Mouse (Mus musculus) ES-Bruce4 (cell line): Measurements from ENCODE around the gene B4gat1. TPM values are rescaled to one million over a fixed set of nuclear protein-coding genes. Genes with fewer than 3 reads are reported as not detected.

Source experiments
- H3K27ac ChIP-seq: 2 replicates; pipeline ENCODE4 v1.5.1; 2012; ENCODE audit warnings: low read length, inconsistent platforms; ENCODE audit not compliant: insufficient read depth
- H3K27me3 ChIP-seq: 2 replicates; pipeline ENCODE4 v1.6.1; 2012; ENCODE audit warnings: mild to moderate bottlenecking, low read length, inconsistent platforms; ENCODE audit not compliant: control insufficient read depth, poor library complexity, insufficient read depth, severe bottlenecking
- H3K36me3 ChIP-seq: 2 replicates; pipeline ENCODE4 v1.6.1; 2012; ENCODE audit warnings: inconsistent platforms, mild to moderate bottlenecking, low read length, moderate library complexity; ENCODE audit not compliant: control insufficient read depth, poor library complexity, insufficient read depth, severe bottlenecking
- H3K4me1 ChIP-seq: one replicate; pipeline ENCODE4 v1.8.1; 2011; ENCODE audit warnings: low read length; ENCODE audit not compliant: control insufficient read depth, insufficient read depth
- H3K4me3 ChIP-seq: 2 replicates; pipeline ENCODE4 v1.5.1; 2011; ENCODE audit warnings: low read depth, mild to moderate bottlenecking, low read length
- H3K9ac ChIP-seq: 2 replicates; pipeline ENCODE4 v1.6.1; 2012; ENCODE audit warnings: low read depth, mild to moderate bottlenecking, inconsistent platforms; ENCODE audit not compliant: poor library complexity, severe bottlenecking
- H3K9me3 ChIP-seq: replicated peaks from 2 replicates; pipeline ENCODE4 v1.6.1; 2012; ENCODE audit warnings: mild to moderate bottlenecking, low read length, inconsistent platforms; ENCODE audit not compliant: control insufficient read depth, poor library complexity, insufficient read depth, severe bottlenecking
- CTCF ChIP-seq: IDR thresholded peaks from one replicate; pipeline ENCODE4 v1.8.1; 2011; ENCODE audit warnings: low read depth, low read length
- EP300 ChIP-seq: IDR thresholded peaks from 2 replicates; pipeline ENCODE4 v1.6.1; 2011; ENCODE audit warnings: low read depth, low read length; ENCODE audit not compliant: insufficient read depth
- POLR2A ChIP-seq: IDR thresholded peaks from one replicate; pipeline ENCODE4 v1.8.1; 2011; ENCODE audit warnings: low read length; ENCODE audit not compliant: insufficient read depth
- polyA plus RNA-seq: library from polyadenylated mRNA; stranded (reverse); fragments of >200 nt; gene quantifications from 2 replicates; pipeline ENCODE4 v1.2.4, GENCODE M21; 2011; ENCODE audit warnings: low read depth; ENCODE audit not compliant: missing spikeins, insufficient read depth, insufficient read length

Gene B4gat1
- polyA plus RNA-seq, 1 experiment = 8.9 TPM

- no peak overlapping the region for H3K27ac ChIP-seq
- H3K4me3 ChIP-seq = peak overlapping the region; percentile 39
- no peaks in the 10 kb centered on the region for H3K9me3 ChIP-seq
- H3K4me1 ChIP-seq = peaks cover 6% of the 10 kb centered on the region
- H3K36me3 ChIP-seq = no peaks in the 10 kb centered on the region
- peak overlapping the region; percentile 33; the same call in 1 of the 2 replicates for H3K9ac ChIP-seq
- TF ChIP-seq CTCF (no peak), POLR2A (no peak), EP300 (no peak)
- H3K27me3 ChIP-seq = no peaks in the 10 kb centered on the region
These were observed 30.1 kb downstream of the B4gat1 start for GRCm38 (mm10) chr19:5068570-5069234.

GRCm38 (mm10) chr19:5069486-5069885, 30.9 kb downstream of the B4gat1 start:
- H3K27me3 ChIP-seq = no peaks in the 10 kb centered on the region
- no peaks in the 10 kb centered on the region for H3K9me3 ChIP-seq
- H3K36me3 ChIP-seq = no peaks in the 10 kb centered on the region
- TF ChIP-seq EP300 = no peak
- TF ChIP-seq CTCF = no peak
- no peak for TF ChIP-seq POLR2A
- H3K9ac ChIP-seq = no peak overlapping the region
- H3K4me1 ChIP-seq = peaks cover 6% of the 10 kb centered on the region
- H3K27ac ChIP-seq = no peak overlapping the region
- no peak overlapping the region for H3K4me3 ChIP-seq

- Histone ChIP-seq H3K27ac (no peak overlapping the region), H3K36me3 (no peaks in the 10 kb centered on the region), H3K9me3 (no peaks in the 10 kb centered on the region), H3K9ac (no peak overlapping the region), H3K27me3 (no peaks in the 10 kb centered on the region), H3K4me3 (no peak overlapping the region), H3K4me1 (peaks cover 6% of the 10 kb centered on the region)
- no peak for TF ChIP-seq EP300
- no peak for TF ChIP-seq POLR2A
- no peak for TF ChIP-seq CTCF
These were observed 31.4 kb downstream of the B4gat1 start for GRCm38 (mm10) chr19:5069978-5070377.

GRCm38 (mm10) chr19:5071077-5071476, 32.5 kb downstream of the B4gat1 start:
- no peak for TF ChIP-seq CTCF
- TF ChIP-seq POLR2A = no peak
- TF ChIP-seq EP300 = no peak
- H3K27ac ChIP-seq = peak overlapping the region; percentile 48; the same call in 1 of the 2 replicates
- peaks cover 6% of the 10 kb centered on the region for H3K4me1 ChIP-seq
- peak overlapping the region; percentile 78; the same call in 1 of the 2 replicates for H3K4me3 ChIP-seq
- peak overlapping the region; percentile 74 for H3K9ac ChIP-seq
- no peaks in the 10 kb centered on the region for H3K36me3 ChIP-seq
- no peaks in the 10 kb centered on the region for H3K27me3 ChIP-seq
- no peaks in the 10 kb centered on the region for H3K9me3 ChIP-seq

GRCm38 (mm10) chr19:5071545-5072369, 33.1 kb downstream of the B4gat1 start:
- Histone ChIP-seq H3K4me1 (peaks cover 6% of the 10 kb centered on the region), H3K27me3 (no peaks in the 10 kb centered on the region), H3K9ac (peak overlapping the region; percentile 74), H3K36me3 (no peaks in the 10 kb centered on the region), H3K4me3 (peak overlapping the region; percentile 78), H3K27ac (peak overlapping the region; percentile 83), H3K9me3 (no peaks in the 10 kb centered on the region)
- TF ChIP-seq EP300 (0 out of 2 replicates have a peak, but pooled peaks have one; percentile 34), POLR2A (peak; percentile 12), CTCF (no peak)

GRCm38 (mm10) chr19:5072389-5073019, 33.9 kb downstream of the B4gat1 start:
- H3K9me3 ChIP-seq = no peaks in the 10 kb centered on the region
- H3K27ac ChIP-seq = peak overlapping the region; percentile 83
- H3K36me3 ChIP-seq = no peaks in the 10 kb centered on the region
- peak overlapping the region; percentile 24; the same call in 1 of the 2 replicates for H3K9ac ChIP-seq
- no peak for TF ChIP-seq POLR2A
- no peak for TF ChIP-seq EP300
- TF ChIP-seq CTCF = no peak
- peak overlapping the region; percentile 72 for H3K4me3 ChIP-seq
- H3K4me1 ChIP-seq = no peaks in the 10 kb centered on the region
- H3K27me3 ChIP-seq = no peaks in the 10 kb centered on the region
